Mouse (Mus musculus) forebrain, embryonic 16.5 days (tissue): ENCODE measurements around the gene Gm4070. TPM values are rescaled to one million over a fixed set of nuclear protein-coding genes. Genes with fewer than 3 reads are reported as not detected.
"Not testable (repeated sequence)": the region's sequence is repeated elsewhere in the genome, so short reads cannot be mapped to it uniquely, and the experiment has no call there.

Source experiments
- ATAC-seq: fragments of 200-750 bp; cut with Nextera tagmentation; 2 replicates; pipeline ENCODE4 v1.8.0; 2017; ENCODE audit warnings: mild to moderate bottlenecking, moderate library complexity
- H3K27ac ChIP-seq: fragments of 300-500 bp; sonication (generic); 2 replicates; pipeline ENCODE4 v1.5.1; 2014; ENCODE audit warnings: low read length, control low read depth
- H3K27me3 ChIP-seq: fragments of 300-500 bp; sonication (generic); replicated peaks from 2 replicates; pipeline ENCODE4 v1.6.1; 2014; ENCODE audit warnings: low read length; ENCODE audit not compliant: control insufficient read depth, insufficient read depth
- H3K36me3 ChIP-seq: fragments of 300-500 bp; sonication (generic); 2 replicates; pipeline ENCODE4 v1.6.1; 2014; ENCODE audit not compliant: control insufficient read depth, insufficient read depth
- H3K4me1 ChIP-seq: fragments of 300-500 bp; sonication (generic); replicated peaks from 2 replicates; pipeline ENCODE4 v1.6.1; 2014; ENCODE audit warnings: low read length; ENCODE audit not compliant: control insufficient read depth, insufficient read depth
- H3K4me2 ChIP-seq: fragments of 300-500 bp; sonication (generic); 2 replicates; pipeline ENCODE4 v1.6.1; 2014; ENCODE audit warnings: mild to moderate bottlenecking, low read length, control low read depth
- H3K4me3 ChIP-seq: fragments of 300-500 bp; sonication (generic); replicated peaks from 2 replicates; pipeline ENCODE4 v1.5.1; 2014; ENCODE audit warnings: mild to moderate bottlenecking, low read length, control low read depth
- H3K9ac ChIP-seq: fragments of 300-500 bp; sonication (generic); replicated peaks from 2 replicates; pipeline ENCODE4 v1.6.1; 2014; ENCODE audit warnings: low read depth, low read length, control low read depth
- H3K9me3 ChIP-seq: fragments of 300-500 bp; sonication (generic); 2 replicates; pipeline ENCODE4 v1.6.1; 2016; ENCODE audit warnings: low read length; ENCODE audit not compliant: control insufficient read depth
- WGBS: fragments of 180-500 bp; shearing (Covaris S2); extraction: QIAGEN DNeasy Blood & Tissue Kit; methylation state at CpG from one replicate; pipeline ENCODE4 v1.1.7; 2014; 5-methylcytosine and 5-hydroxymethylcytosine counted together
- polyA plus RNA-seq: library from polyadenylated mRNA; unstranded; fragments of >200 nt; fragmentation: Nextera tagmentation; extraction: Ambion mirVana; gene quantifications from 2 replicates; pipeline ENCODE4 v1.2.1, GENCODE M21; 2015

The Gm4070 gene
- 0.15 TPM in 1 of 2 replicates, not detected in the other for polyA plus RNA-seq

- H3K9ac ChIP-seq, H3K4me1 ChIP-seq, H3K9me3 ChIP-seq, H3K4me2 ChIP-seq, H3K27me3 ChIP-seq, H3K27ac ChIP-seq, H3K4me3 ChIP-seq, ATAC-seq, H3K36me3 ChIP-seq: not testable (repeated sequence)
- whole genome bisulfite sequencing = 75% methylated on average over 1 of the region's 1 CpGs
Observed at GRCm38 (mm10) chr7:105953812-105954211, at the start of gene Gm4070. Gm4070 (minus strand) TSS chr7:105953967.

GRCm38 (mm10) chr7:105954540-105954939 is 773 bp upstream of the Gm4070 start:
- ATAC-seq, H3K27ac ChIP-seq, H3K4me3 ChIP-seq, H3K36me3 ChIP-seq, H3K4me1 ChIP-seq, H3K27me3 ChIP-seq, H3K9me3 ChIP-seq, H3K4me2 ChIP-seq, H3K9ac ChIP-seq: not testable (repeated sequence)

GRCm38 (mm10) chr7:105952408-105952807 is 1.4 kb downstream of the Gm4070 start:
- H3K4me3 ChIP-seq, H3K27me3 ChIP-seq, H3K9ac ChIP-seq, H3K4me1 ChIP-seq, H3K4me2 ChIP-seq, H3K9me3 ChIP-seq, H3K27ac ChIP-seq, H3K36me3 ChIP-seq: not testable (repeated sequence)
- WGBS = no CpG with 5 or more reads among the region's 5 CpGs
- ATAC-seq = peak; percentile 67; the same call in 1 of the 2 replicates

- H3K9ac ChIP-seq, ATAC-seq, H3K4me3 ChIP-seq, H3K36me3 ChIP-seq, H3K27ac ChIP-seq, H3K27me3 ChIP-seq, H3K9me3 ChIP-seq, H3K4me2 ChIP-seq, H3K4me1 ChIP-seq: not testable (repeated sequence)
- WGBS = 100% methylated on average over 1 of the region's 3 CpGs
Observed at GRCm38 (mm10) chr7:105945238-105945637, 8.5 kb downstream of the Gm4070 start.

GRCm38 (mm10) chr7:105932132-105932531 is 21.6 kb downstream of the Gm4070 start:
- H3K36me3 ChIP-seq, H3K4me1 ChIP-seq, H3K4me2 ChIP-seq, H3K4me3 ChIP-seq, H3K9ac ChIP-seq, H3K27ac ChIP-seq, ATAC-seq, H3K27me3 ChIP-seq, H3K9me3 ChIP-seq: not testable (repeated sequence)
- WGBS = no CpG with 5 or more reads among the region's 1 CpGs

GRCm38 (mm10) chr7:105883588-105884336 is 70.0 kb downstream of the Gm4070 start:
- not testable (repeated sequence) for H3K27ac ChIP-seq, H3K9ac ChIP-seq, H3K27me3 ChIP-seq, H3K9me3 ChIP-seq, H3K4me2 ChIP-seq, H3K4me1 ChIP-seq, H3K36me3 ChIP-seq, H3K4me3 ChIP-seq
- no CpG with 5 or more reads among the region's 2 CpGs for WGBS
- ATAC-seq = peak; percentile 59

- H3K27me3 ChIP-seq, H3K36me3 ChIP-seq, H3K9ac ChIP-seq, H3K4me3 ChIP-seq, H3K4me2 ChIP-seq, ATAC-seq, H3K4me1 ChIP-seq, H3K9me3 ChIP-seq, H3K27ac ChIP-seq: not testable (repeated sequence)
- WGBS = 92% methylated on average over 1 of the region's 2 CpGs
Observed at GRCm38 (mm10) chr7:105879717-105880484, 73.9 kb downstream of the Gm4070 start.

- no CpG with 5 or more reads among the region's 2 CpGs for WGBS
- H3K27me3 ChIP-seq = not testable (repeated sequence)
Observed at GRCm38 (mm10) chr7:105855718-105856560, 97.8 kb downstream of the Gm4070 start.

More at GRCm38 (mm10) chr7:105855718-105856560, 97.8 kb downstream of the Gm4070 start:
- H3K4me3 ChIP-seq, H3K9me3 ChIP-seq, H3K9ac ChIP-seq, ATAC-seq, H3K36me3 ChIP-seq, H3K4me2 ChIP-seq, H3K4me1 ChIP-seq, H3K27ac ChIP-seq: not testable (repeated sequence)
